Mouse (Mus musculus): ENCODE data around the gene Tmem100.

Gene Tmem100

GRCm38 (mm10) chr11:90013657-90014056, 16.5 kb upstream of the Tmem100 start:
- DNase-seq (ENCODE audit: low spot score in 2 of 2) = no peak

- DNase-seq (ENCODE audit: low spot score in 2 of 2) = no peak
Observed at GRCm38 (mm10) chr11:90015281-90015680, 14.9 kb upstream of the Tmem100 start.

GRCm38 (mm10) chr11:90019161-90019560, 11.0 kb upstream of the Tmem100 start:
- DNase-seq (ENCODE audit: low spot score in 2 of 2) = peak in 1 of 2 experiments; percentile 8

GRCm38 (mm10) chr11:90025891-90026801, 4.0 kb upstream of the Tmem100 start:
- DNase-seq (ENCODE audit: low spot score in 2 of 2) = no peak

- DNase-seq (ENCODE audit: low spot score in 2 of 2) = no peak
Observed at GRCm38 (mm10) chr11:90026802-90027174, 3.4 kb upstream of the Tmem100 start.

- no peak for DNase-seq (ENCODE audit: low spot score in 2 of 2)
Observed at GRCm38 (mm10) chr11:90027216-90027615, 2.9 kb upstream of the Tmem100 start.

GRCm38 (mm10) chr11:90028746-90029145, 1.4 kb upstream of the Tmem100 start:
- DNase-seq (ENCODE audit: low spot score in 2 of 2) = no peak

- no peak for DNase-seq (ENCODE audit: low spot score in 2 of 2)
Observed at GRCm38 (mm10) chr11:90029354-90029753, 794 bp upstream of the Tmem100 start.

GRCm38 (mm10) chr11:90030557-90030956, 409 bp downstream of the Tmem100 start:
- no peak for DNase-seq (ENCODE audit: low spot score in 2 of 2)

- DNase-seq (ENCODE audit: low spot score in 2 of 2) = no peak
Observed at GRCm38 (mm10) chr11:90031076-90031475, 928 bp downstream of the Tmem100 start.

- no peak for DNase-seq (ENCODE audit: low spot score in 2 of 2)
Observed at GRCm38 (mm10) chr11:90032807-90033206, 2.7 kb downstream of the Tmem100 start.

- DNase-seq (ENCODE audit: low spot score in 2 of 2) = no peak
Observed at GRCm38 (mm10) chr11:90033442-90033841, 3.3 kb downstream of the Tmem100 start.

GRCm38 (mm10) chr11:90034646-90035045, 4.5 kb downstream of the Tmem100 start:
- DNase-seq (ENCODE audit: low spot score in 2 of 2) = no peak

- DNase-seq (ENCODE audit: low spot score in 2 of 2) = no peak
Observed at GRCm38 (mm10) chr11:90035532-90035931, 5.4 kb downstream of the Tmem100 start.

- no peak for DNase-seq (ENCODE audit: low spot score in 2 of 2)
Observed at GRCm38 (mm10) chr11:90036416-90036815, 6.3 kb downstream of the Tmem100 start.

GRCm38 (mm10) chr11:90038022-90038421, 7.9 kb downstream of the Tmem100 start:
- DNase-seq (ENCODE audit: low spot score in 2 of 2) = no peak

- no peak for DNase-seq (ENCODE audit: low spot score in 2 of 2)
Observed at GRCm38 (mm10) chr11:90044459-90044858, 14.3 kb downstream of the Tmem100 start.

GRCm38 (mm10) chr11:90046211-90046610, 16.1 kb downstream of the Tmem100 start:
- DNase-seq (ENCODE audit: low spot score in 2 of 2) = no peak

- no peak for DNase-seq (ENCODE audit: low spot score in 2 of 2)
Observed at GRCm38 (mm10) chr11:90047271-90047670, 17.1 kb downstream of the Tmem100 start.

GRCm38 (mm10) chr11:90050016-90050415, 19.9 kb downstream of the Tmem100 start:
- DNase-seq (ENCODE audit: low spot score in 2 of 2) = no peak

GRCm38 (mm10) chr11:90052785-90053184, 22.6 kb downstream of the Tmem100 start:
- no peak for DNase-seq (ENCODE audit: low spot score in 2 of 2)

- no peak for DNase-seq (ENCODE audit: low spot score in 2 of 2)
Observed at GRCm38 (mm10) chr11:90053820-90054219, 23.7 kb downstream of the Tmem100 start.

GRCm38 (mm10) chr11:90054401-90054800, 24.3 kb downstream of the Tmem100 start:
- DNase-seq (ENCODE audit: low spot score in 2 of 2) = no peak

GRCm38 (mm10) chr11:90057070-90057469, 26.9 kb downstream of the Tmem100 start:
- DNase-seq (ENCODE audit: low spot score in 2 of 2) = no peak

All from spleen, postnatal 14 days (tissue).